Mouse (Mus musculus) hematopoietic stem cell, adult 5-6 weeks (primary cell): ENCODE data around the gene Frat2. TPM values are rescaled to one million over a fixed set of nuclear protein-coding genes. Genes with fewer than 3 reads are reported as not detected.
A peak's percentile ranks its signal among the peaks of the same experiment; 100 is the strongest.

Source experiments
- ATAC-seq, 2 experiments: fragments of 125-278 bp in 1 of 2; replicated peaks in 1 of 2; 2 replicates each; pipeline ENCODE4 v1.8.0; 2016 to 2017; ENCODE audit warnings: inconsistent platforms in 2 of 2, mild to moderate bottlenecking in 2 of 2, moderate number of reproducible peaks in 2 of 2, low read depth in 1 of 2, moderate TSS enrichment in 1 of 2; ENCODE audit not compliant: low FRiP score in 2 of 2, poor library complexity in 2 of 2, severe bottlenecking in 2 of 2, insufficient read depth in 1 of 2, low TSS enrichment in 1 of 2
- total RNA-seq: library from RNA; stranded (forward); fragments of 172-1452, 232-1000 nt; gene quantifications from 2 replicates; pipeline ENCODE4 v1.2.3, GENCODE M21; 2017

Gene Frat2
- total RNA-seq, 1 experiment from 2014 or later, result 33.7 TPM

DNA sequence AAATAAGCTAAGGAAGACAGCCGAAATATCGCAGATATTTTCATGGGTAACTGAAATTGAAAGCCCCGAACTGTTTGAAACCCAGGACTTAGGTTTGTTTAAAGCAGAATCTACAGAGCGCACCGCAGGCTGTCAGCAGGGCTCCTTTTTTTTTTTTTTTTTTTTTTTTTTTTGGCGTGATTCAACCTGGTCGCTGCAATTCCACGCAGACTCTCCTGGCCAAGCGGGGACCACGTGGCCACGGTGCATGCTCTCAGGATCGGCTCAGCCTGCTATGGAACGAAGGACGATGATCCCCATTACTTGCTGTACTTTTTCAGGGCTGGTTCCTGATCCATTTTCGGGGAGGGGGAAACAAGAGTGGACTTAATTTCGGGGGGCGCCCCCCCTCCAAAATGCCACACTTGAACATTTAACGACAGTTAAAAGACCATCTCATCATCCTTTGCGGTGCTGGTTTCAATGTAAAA is 16.8 kb downstream of the Frat2 start:
- no peak for ATAC-seq

DNA sequence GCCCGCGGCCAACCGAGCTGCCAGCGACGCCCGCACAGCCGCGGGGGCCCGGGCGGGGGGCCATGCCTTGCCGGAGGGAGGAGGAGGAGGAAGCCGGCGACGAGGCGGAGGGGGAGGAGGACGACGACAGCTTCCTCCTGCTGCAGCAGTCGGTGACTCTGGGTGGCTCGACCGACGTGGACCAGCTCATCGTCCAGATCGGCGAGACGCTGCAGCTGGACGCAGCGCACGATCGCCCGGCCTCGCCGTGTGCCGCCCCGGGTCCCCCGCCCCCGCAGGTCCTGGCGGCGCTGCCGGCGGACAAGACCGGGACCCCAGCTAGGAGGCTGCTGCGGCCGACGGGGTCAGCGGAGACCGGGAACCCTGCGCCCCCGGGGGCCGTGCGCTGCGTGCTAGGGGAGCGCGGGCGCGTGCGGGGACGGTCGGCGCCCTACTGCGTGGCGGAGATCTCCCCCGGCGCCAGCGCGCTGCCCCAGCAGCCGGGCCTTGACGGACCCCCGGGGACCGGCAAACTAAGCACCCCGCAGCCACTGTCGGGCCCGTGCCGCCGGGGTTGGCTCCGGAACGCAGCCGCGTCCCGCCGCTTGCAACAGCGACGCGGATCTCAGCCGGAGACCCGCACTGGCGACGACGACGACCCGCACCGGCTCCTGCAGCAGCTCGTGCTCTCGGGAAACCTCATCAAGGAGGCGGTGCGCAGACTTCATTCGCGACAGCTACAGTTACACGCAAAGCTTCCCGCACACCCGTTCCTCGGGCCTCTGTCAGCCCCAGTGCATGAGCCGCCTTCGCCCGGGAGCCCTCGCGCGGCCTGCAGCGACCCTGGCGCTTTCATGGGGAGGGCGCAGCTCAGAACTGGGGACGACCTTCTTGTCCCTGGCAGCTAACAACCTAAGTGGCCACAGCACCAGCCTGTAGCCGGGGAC is 17.6 kb downstream of the Frat2 start:
- peak; percentile 38 to 59; a peak in 3 of 4 replicates for ATAC-seq

DNA sequence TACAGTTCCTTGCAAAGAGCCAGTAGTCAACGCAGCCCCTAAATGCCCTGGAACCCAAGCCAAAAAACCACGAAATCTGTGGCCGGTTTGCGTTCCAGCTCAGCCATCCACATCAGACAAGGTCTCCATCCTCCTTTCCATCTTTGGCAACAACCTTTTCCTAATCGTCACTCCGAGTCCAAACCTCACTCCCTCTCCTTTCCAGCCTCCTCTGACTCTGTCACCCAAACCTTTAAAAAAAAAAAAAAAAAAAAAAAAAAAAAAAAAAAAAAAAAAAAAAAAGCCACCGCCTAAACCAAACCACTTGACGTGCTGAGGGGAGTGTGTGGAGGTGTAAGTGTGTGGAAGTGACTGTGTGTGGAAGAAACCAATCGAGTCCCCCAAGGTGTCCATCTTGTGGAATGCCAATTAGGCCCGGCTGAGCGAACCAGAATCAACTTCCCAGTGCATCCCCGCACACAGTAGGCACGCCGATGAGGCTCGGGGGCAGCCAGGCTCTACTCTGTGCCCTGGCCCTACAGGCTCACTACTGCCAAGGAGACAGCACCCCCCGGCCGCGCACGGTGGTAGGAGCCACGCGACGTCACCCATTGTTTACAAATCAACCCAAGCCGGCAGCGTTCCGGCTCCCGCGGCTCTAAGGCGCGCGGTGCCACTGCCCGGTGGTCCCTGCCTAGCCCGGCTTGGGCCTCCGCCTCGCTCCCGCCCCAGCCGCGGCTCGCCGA is 18.4 kb downstream of the Frat2 start, which contains the start of gene Frat1:
Gene Frat1, plus strand, starts transcription at position 590 of the 725 bp plus-strand sequence.
- peak; percentile 83 for ATAC-seq

DNA sequence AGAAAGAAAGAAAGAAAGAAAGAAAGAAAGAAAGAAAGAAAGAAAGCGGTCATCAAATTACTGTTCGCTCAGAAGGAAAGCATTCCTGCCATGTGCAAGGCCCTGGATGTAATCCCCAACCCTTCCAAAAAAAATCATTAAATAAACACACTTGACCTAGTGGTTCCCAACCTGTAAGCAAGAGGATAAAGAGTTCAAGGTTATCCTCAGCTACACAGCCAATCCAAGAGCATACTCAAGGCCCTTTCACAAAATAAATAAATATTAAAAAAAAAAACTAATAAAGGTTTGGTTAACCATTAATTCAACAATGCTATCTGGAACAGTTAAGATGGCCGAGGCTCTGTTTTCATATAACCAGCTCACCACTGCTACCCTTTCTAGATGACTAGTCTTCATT is 19.0 kb downstream of the Frat2 start:
- no peak for ATAC-seq

DNA sequence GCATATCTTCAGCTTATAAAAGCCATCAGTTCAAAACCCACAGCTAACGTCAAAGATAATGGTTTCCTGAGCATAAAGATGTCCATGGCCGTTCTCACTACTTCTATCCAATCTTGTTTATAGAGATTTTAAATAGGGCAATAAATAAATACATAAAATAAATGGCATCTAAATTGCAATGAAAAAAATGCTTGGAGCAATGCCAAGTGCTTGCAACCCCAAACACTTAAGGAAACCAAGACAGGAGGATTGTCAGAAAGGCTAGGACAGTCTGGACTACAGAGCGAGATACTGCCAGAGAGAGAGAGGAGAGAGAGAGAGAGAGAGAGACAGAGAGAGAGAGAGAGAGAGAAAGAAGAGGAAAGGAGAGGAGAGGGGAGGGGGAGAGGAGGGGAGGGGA is 21.4 kb downstream of the Frat2 start:
- ATAC-seq, result no peak

DNA sequence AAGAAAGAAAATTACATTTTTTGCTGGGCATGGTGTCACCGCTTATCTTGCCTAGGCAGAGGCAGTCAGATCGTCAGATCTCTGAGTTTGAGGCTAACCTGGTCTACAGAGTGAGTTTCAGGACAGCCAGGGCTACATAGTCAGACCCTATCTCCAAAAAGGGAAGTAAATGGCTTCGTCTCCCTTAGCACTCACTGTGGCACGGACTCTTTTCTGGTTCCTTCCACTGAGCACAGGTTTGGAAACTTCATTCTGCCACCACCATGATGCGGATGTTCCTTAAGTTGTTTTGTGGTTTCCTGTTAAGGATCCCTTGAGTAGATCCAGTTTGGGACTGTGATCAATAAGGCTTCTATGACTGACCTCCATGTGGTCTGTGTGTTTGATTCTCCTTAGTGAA is 23.0 kb downstream of the Frat2 start:
- ATAC-seq, result peak; percentile 34 to 38; a peak in 2 of 4 replicates

DNA sequence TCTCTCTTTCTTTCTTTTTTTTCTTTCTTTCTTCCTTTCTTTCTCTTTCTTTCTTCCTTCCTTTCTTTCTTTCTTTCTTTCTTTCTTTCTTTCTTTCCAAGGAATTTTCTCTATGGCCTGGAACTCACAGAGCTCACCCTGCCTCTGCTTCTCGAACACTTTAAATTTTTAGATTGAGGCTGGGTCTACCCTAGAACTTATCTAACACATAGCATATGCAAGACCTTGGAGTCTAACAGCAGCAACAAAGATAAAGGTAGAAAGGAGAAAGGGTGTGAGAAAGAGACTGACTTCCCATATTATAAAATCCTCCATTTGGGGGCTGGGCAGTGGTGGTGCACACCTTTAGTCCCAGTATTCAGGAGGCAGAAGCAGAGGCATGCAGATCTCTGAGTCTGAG is 25.3 kb downstream of the Frat2 start:
- no peak for ATAC-seq

DNA sequence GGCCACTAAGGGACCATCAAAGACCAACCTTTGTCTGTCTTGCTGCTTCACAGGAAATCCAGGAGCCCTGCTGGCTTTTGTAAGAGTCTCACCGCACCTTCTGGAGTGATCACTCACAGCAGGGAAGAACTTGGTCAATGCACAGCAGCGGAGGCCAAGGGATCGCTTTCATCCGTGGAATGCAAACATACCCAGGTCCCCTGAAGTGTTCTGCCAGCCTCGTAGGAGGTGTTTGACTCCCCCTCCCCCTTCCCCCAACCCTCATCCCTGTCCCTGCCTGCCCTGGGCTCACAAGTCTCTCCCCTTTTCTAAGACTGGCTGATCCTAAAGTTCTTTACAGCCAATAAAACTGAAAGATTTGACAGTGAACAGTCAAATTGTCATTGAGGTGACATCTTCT is 26.5 kb downstream of the Frat2 start:
- ATAC-seq, result no peak

DNA sequence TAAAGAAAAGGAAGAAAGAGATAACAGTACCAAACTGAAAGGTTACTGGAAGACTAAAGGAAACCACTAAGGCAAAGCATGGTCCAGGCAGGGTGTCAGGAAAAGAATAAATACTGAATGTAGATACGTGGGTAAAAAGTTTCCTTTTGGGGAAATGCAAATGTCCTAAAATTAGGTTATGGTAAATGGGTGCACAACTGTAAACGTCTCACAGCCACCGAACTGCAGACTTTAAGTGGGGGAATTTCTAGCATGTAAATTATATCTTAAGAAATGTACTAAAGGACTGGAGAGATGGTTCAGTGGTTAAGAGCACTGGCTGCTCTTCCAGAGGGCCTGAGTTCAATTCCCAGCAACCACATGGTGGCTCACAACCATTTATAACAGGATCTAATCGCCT is 29.2 kb downstream of the Frat2 start:
- ATAC-seq, result no peak

DNA sequence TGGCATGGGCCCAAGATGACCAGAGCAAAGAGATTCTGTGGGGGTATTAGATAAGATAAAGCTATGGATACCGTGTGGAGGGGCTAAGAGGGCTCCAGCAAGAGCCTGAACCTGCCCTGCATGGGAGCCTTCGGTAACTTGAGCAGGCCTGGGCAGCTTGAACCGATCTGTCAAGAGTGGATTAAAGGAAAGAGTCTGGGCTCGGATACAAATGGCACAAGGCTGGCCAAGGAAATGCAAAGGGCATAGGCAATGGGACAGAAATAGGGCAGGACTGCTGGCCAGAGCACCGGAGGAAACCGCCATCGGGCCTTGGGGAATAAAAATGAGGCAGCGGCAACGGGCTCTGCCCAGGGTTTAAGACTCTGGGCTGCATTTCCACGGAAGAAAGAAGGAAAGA is 30.6 kb downstream of the Frat2 start:
- ATAC-seq, result no peak

DNA sequence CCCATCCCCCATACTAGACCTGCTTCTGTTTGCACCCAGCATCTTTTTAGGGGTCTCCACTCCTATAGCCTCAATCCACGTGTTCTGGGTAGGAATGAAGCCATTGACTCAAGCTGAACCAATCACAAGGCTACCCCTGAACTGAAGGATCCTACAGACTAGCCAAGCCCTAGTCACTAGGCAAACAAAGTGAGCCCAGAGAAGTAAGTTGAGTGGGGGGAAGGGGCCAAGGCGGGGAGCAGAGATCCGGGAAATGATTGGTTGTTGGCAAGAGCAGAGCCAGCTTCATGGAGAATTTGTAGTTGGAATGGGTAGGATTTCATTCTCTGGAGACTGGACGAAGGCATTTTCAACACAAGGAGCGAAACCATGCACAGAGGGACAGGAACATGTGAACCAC is 31.0 kb downstream of the Frat2 start:
- no peak for ATAC-seq

DNA sequence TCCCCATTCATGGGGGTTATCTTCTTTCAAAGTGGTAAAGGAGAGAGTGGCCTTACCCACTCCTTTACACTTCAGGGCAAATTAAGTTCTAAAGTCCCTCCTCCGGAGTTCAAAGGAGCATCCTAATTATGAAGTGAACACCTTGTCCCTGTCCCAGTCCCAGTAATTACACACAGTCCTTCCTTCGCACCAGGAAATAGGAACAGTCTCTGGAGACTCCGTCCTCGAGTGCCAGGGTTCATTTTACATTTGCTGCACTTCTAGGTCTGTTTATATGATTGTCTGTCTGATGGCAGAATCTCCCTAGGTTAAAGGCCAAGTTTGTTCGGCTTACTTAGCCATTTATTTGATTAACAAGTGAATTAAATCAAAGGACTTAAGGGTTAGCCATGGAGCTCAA is 31.5 kb downstream of the Frat2 start:
- no peak for ATAC-seq

DNA sequence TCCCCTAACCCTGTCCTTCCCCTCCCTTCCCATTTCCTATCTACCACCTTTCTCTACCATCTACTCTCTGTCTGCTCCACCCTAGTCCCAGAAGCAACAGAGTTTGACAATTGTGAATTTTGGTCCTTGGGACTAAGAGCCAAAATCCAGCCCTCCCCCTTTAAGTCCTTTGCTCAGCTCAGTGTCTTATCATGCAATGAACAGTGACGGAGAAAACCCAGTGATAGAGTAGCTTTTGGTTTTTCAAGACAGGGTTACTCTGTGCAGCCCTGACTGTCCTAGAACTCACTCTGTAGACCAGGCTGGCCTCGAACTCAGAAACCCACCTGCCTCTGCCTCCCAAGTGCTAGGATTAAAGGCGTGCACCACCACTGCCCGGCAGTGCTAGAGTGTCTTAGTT is 34.6 kb downstream of the Frat2 start:
- no peak for ATAC-seq

DNA sequence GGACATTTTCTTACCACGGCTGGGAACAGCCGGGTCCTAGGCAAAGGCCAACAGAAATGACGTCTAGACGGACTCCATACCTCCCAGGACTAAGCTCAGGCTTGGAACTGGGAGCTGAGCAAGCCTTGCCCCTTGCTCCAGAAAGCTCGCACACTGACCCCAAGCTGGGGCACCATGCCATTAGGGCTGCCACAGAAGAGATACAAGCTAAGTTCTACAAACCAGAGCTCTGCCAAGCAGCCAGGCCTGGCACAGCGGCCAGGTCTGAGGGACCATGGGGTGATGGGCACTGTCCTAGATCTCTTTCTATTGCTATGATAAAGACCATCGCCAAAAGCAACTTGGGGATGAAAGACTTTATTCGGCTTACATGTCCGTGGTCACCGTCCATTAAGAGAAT is 35.4 kb downstream of the Frat2 start:
- ATAC-seq, result no peak

DNA sequence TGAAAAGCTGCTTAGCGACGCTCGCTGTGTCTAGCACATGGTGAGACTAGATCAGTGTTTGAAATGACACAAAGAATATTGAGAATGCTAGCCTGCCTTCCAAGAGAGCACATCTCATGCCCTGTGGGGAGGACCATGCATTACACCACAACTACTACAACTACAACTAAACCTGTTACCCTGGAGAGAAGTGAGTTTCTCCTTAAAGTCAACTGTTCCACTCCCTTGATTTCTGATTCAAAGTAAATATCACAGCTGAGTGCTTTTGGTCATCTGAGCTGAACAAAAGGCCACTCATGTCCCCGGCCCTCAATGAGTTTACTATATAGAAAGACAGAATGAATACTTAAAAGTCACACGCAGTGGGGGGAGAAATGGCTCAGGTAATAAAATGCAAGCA is 37.9 kb downstream of the Frat2 start:
- no peak for ATAC-seq

DNA sequence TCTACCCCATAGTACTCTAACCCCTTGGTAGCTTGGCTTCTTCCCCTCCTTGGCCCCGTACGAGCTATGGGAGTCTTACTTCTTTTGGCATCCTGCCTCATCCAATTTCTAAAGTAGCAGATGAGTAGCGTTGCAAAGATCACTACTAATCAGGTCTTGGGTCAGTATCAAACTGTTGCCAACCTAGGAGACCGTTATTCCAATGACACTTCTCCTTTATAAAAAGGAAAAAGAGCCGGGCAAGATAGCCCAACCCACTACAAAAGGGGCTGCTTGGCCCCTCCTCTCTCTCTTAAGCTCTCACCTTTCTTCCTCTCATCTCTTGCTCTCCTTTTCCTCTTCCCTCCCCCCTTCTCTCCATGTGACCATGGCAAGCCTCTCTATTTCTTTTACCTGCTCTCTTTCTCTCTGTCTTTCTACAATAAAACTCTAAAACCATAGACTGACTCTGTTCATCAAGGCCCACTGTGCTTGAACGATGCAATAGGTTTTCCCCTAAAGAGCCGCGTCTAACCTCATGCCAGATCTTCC is 39.8 kb downstream of the Frat2 start:
- no peak for ATAC-seq

DNA sequence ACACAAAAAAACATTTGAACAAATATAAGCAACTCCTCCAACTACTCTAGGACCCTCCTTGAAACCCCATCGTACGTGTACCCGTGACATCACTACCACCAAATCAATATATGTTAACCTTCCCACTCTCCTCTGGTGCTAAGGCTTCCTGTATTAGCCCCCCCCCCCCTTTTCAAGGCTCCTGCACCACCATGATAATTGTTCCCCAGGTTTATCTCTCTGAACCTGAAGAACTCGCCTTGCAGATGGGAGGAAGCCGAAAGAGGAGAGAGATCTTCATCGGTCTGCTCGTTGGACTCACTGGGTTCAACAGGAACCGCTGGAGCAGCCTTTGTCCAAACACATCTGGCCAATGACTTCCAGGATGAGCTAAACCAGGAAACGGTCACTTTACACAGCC is 40.4 kb downstream of the Frat2 start:
- no peak for ATAC-seq

DNA sequence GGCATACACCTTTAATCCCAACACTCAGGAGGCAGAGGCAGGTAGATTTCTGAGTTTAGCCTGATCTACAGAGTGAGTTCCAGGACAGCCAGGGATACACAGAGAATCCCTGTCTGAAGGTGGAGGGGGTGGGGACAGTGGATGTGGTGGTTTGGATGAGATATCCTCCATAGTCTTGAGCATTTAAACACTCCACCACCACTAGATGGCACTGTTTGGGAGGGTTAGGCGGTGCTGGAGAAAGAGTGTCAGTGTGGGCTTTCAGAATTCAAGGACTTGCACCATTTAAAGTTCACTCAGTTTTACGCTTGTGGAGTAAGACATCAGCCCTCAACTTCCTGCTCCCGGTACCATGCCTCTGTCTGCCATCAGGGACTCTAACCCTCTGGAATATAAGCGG is 42.1 kb downstream of the Frat2 start:
- no peak for ATAC-seq
